Mouse (Mus musculus): Measurements from ENCODE around the gene Krtap4-2. TPM values are rescaled to one million over a fixed set of nuclear protein-coding genes. Genes with fewer than 3 reads are reported as not detected.
"Not testable (repeated sequence)": the region's sequence is repeated elsewhere in the genome, so short reads cannot be mapped to it uniquely, and the experiment has no call there.

Gene Krtap4-2
- not detected in 2 replicates for polyA plus RNA-seq (2012; rRNA removed)

DNA sequence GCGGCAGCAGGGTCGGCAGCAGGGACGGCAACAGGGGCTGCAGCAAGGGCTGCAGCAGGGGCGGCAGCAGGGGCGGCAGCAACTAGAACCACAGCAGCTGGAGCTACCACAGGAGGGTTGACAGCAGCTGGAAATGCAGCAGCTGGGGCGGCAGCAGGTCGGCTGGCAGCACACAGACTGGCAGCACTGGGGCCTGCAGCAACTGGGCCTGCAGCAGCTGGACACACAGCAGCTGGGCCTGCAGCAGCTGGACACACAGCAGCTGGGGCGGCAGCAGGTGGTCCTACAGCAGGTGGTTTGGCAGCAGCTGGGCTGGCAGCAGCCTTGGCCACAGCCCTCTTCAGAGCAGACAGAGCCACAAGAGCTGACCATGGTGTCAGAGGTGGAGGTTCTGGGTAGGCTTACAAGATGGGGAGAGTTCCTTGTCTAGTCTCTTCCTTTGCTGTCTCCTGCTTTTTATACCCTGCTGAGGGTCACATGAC is at the start of gene Krtap4-2:
Gene Krtap4-2, minus strand, starts transcription at position 432 of the 482 bp plus-strand sequence.
- TF ChIP-seq POLR2A (IDR thresholded peaks at IDR 0.05; ENCODE audit: borderline replicate concordance, extremely low read depth, insufficient read depth, insufficient read length, poor library complexity, severe bottlenecking): no peak
- TF ChIP-seq CTCF (IDR thresholded peaks at IDR 0.05; ENCODE audit: borderline replicate concordance, extremely low read depth, insufficient read depth, insufficient read length): no peak
- no peak for DNase-seq (ENCODE audit: low read depth)

DNA sequence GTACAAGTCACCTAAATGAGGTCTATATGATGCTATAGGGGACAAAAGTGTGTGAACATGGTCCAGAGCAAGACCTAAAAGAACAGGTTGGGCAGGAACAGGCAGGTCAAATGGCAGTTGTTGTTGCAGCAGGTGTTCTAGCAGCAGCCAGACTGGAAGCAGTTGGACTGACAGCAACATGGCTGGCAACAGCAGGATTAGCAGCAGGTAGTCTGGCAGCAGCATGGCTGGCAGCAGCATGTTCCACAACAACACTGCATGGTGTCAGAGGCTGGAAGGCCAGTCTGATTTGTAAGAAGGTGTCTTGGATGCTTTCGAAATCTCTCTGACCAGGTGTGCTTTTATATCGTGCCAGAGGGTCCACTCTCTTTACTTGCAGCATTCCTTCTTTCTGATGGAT is 48.6 kb upstream of the Krtap4-2 start:
- no peak for DNase-seq (ENCODE audit: low read depth)
- TF ChIP-seq CTCF (IDR thresholded peaks at IDR 0.05; ENCODE audit: borderline replicate concordance, extremely low read depth, insufficient read depth, insufficient read length) (no peak), POLR2A (IDR thresholded peaks at IDR 0.05; ENCODE audit: borderline replicate concordance, extremely low read depth, insufficient read depth, insufficient read length, poor library complexity, severe bottlenecking) (no peak)

DNA sequence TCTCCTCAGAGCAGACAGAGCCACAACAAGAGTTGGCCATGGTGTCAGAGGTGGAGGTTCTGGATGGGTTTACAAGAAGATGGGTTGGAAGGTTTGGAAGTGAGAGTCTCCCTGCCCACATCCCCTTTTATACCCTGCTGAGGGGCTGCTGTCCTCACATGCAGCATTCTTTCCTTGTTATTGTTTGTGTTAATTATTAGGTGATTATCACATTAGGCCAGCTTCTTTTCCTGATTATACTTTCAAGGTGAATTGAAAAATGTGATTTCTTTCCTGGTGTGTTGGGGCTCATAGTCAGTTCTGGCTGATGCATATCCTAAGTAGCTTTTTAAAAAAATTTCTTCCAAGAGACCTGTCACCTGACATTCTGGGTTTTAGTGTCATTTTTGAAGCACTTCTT is 31.0 kb upstream of the Krtap4-2 start, which contains the start of gene Krtap4-6:
Gene Krtap4-6, minus strand, starts transcription at position 101 of the 400 bp plus-strand sequence.
- DNase-seq (ENCODE audit: low read depth): no peak
- TF ChIP-seq POLR2A (IDR thresholded peaks at IDR 0.05; ENCODE audit: borderline replicate concordance, extremely low read depth, insufficient read depth, insufficient read length, poor library complexity, severe bottlenecking) (no peak), CTCF (IDR thresholded peaks at IDR 0.05; ENCODE audit: borderline replicate concordance, extremely low read depth, insufficient read depth, insufficient read length) (no peak)

DNA sequence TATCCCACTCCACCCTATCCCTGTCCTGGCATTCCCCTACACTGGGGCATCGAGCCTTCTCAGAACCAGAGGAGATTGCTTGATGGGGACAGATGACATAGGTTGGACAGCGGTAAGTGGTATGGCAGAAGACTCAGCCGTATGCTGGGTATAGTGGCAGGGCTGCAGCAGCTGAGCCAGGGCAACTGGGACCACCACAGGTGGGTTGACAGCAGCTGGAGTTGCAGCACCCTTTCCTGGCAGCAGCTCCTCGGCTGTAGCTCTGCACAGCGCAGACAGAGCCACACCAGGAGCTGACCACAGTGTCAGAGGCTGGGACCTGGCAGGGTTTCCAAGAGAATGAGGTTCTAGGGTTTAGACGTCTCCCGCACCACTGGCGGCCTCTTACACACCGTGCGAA is 27.9 kb upstream of the Krtap4-2 start:
- TF ChIP-seq CTCF (IDR thresholded peaks at IDR 0.05; ENCODE audit: borderline replicate concordance, extremely low read depth, insufficient read depth, insufficient read length) (no peak), POLR2A (IDR thresholded peaks at IDR 0.05; ENCODE audit: borderline replicate concordance, extremely low read depth, insufficient read depth, insufficient read length, poor library complexity, severe bottlenecking) (no peak)
- no peak for DNase-seq (ENCODE audit: low read depth)

DNA sequence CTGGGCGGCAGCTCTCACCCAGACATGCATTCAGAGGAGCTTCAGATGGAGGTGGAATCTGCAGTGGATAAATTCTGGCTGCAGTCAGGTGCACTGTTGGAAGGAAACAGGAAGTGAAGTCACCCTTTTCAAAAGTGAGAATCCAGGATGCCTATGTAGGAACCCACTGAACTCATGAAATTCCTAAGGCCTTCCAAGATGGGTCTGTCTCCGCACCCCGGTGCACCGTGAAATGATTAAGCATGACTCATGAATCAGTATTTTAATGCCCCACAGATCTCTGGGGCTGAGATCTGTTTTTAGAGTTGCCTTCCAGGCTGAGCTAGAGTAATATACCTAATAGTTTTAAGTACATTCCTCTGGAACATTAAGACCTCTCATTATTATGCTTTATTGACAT is 24.4 kb upstream of the Krtap4-2 start:
- no peak for DNase-seq (ENCODE audit: low read depth)
- TF ChIP-seq CTCF (IDR thresholded peaks at IDR 0.05; ENCODE audit: borderline replicate concordance, extremely low read depth, insufficient read depth, insufficient read length): no peak

DNA sequence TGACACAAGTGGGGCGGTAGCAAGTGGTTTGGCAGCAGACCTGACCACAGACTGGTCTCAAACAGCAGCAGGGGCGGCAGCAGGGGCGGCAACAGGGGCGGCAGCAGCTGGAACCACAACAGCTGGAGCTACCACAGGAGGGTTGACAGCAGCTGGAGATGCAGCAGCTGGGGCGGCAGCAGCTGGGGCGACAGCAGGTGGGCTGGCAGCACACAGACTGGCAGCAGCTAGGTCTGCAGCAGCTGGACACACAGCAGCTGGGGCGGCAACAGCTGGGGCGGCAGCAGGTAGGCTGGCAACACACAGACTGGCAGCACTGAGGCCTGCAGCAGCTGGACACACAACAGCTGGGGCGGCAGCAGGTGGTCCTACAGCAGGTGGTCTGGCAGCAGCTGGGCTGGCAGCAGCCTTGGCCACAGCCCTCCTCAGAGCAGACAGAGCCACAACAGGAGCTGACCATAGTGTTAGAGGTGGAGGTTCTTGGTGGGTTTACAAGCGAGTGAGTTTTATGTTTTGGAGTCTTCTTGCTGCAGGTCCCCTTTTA is 23.7 kb upstream of the Krtap4-2 start, which contains the start of gene Gm11563:
Gene Gm11563, minus strand, starts transcription at position 494 of the 544 bp plus-strand sequence.
- not testable (repeated sequence) for DNase-seq (ENCODE audit: low read depth)

GRCm38 (mm10) chr11:99657051-99657450 is 22.2 kb upstream of the Krtap4-2 start:
- TF ChIP-seq CTCF (IDR thresholded peaks at IDR 0.05; ENCODE audit: borderline replicate concordance, extremely low read depth, insufficient read depth, insufficient read length) (no peak), POLR2A (IDR thresholded peaks at IDR 0.05; ENCODE audit: borderline replicate concordance, extremely low read depth, insufficient read depth, insufficient read length, poor library complexity, severe bottlenecking) (no peak)
- no peak for DNase-seq (ENCODE audit: low read depth)

- DNase-seq (ENCODE audit: low read depth): no peak
- TF ChIP-seq POLR2A (IDR thresholded peaks at IDR 0.05; ENCODE audit: borderline replicate concordance, extremely low read depth, insufficient read depth, insufficient read length, poor library complexity, severe bottlenecking): no peak
These were observed 15.3 kb upstream of the Krtap4-2 start, which contains the start of gene Gm11555 for GRCm38 (mm10) chr11:99650136-99650535. Gene Gm11555, minus strand, starts transcription at chr11:99650236.

DNA sequence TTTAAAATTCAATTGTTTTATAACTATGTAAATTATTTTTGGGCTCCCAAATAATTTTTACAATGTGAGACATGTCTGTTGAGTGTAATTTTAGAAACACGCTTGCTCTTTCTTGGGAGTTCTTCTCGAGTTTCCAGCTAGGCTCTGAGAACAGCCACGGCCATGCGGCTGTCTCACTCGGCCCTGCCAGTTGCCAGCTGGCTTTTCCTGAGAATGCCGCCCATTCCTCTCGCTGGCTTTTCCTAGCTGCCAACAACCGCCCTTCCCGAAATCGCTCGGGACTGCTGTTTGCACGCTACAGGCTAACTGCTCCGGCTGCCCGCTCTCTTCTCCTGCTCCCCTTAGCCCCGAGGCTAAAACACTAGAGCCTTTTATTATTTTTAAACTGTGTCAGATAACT is 11.6 kb upstream of the Krtap4-2 start:
- no peak for DNase-seq (ENCODE audit: low read depth)
- TF ChIP-seq CTCF (IDR thresholded peaks at IDR 0.05; ENCODE audit: borderline replicate concordance, extremely low read depth, insufficient read depth, insufficient read length) (no peak), POLR2A (IDR thresholded peaks at IDR 0.05; ENCODE audit: borderline replicate concordance, extremely low read depth, insufficient read depth, insufficient read length, poor library complexity, severe bottlenecking) (no peak)

GRCm38 (mm10) chr11:99644351-99644750 is 9.5 kb upstream of the Krtap4-2 start:
- TF ChIP-seq POLR2A (IDR thresholded peaks at IDR 0.05; ENCODE audit: borderline replicate concordance, extremely low read depth, insufficient read depth, insufficient read length, poor library complexity, severe bottlenecking): no peak
- TF ChIP-seq CTCF (IDR thresholded peaks at IDR 0.05; ENCODE audit: borderline replicate concordance, extremely low read depth, insufficient read depth, insufficient read length): no peak
- DNase-seq (ENCODE audit: low read depth): peak; percentile 56

DNA sequence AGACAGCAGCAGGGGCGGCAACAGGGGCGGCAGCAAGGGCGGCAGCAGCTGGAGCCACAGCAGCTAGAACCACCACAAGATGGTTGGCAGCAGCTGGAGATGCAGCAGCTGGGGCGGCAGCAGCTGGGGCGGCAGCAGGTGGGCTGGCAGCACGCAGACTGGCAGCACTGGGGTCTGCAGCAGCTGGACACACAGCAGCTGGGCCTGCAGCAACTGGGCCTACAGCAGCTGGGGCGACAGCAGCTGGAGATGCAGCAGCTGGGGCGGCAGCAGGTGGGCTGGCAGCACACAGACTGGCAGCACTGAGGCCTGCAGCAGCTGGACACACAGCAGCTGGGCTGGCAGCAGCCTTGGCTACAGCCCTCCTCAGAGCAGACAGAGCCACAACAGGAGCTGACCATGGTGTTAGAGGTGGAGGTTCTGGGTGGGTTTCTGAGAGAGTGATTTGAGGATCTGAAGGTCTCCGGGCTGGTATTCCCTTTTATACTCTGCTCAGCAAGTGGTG is 8.8 kb upstream of the Krtap4-2 start, which contains the start of gene Krtap4-7:
Gene Krtap4-7, minus strand, starts transcription at position 455 of the 505 bp plus-strand sequence.
- not testable (repeated sequence) for DNase-seq (ENCODE audit: low read depth)

DNA sequence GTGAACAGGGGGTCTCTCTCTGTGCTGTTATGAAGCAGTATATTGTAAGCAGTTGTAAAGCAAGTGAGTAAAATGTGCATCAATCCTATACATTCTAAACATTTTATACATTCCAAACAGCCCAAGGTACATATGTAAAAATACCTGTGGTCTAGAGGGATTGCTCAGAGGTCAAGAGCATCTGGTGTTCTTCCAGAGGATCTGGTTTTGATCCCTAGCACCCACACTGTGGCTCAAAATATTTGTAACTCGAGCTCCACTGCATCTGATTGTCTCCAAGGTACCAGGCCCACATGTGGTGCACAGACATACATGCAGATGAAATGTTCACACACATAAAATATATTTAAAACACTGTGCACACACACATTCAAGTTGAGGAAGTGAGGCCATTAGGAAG is 6.0 kb upstream of the Krtap4-2 start:
- TF ChIP-seq CTCF (IDR thresholded peaks at IDR 0.05; ENCODE audit: borderline replicate concordance, extremely low read depth, insufficient read depth, insufficient read length) (no peak), POLR2A (IDR thresholded peaks at IDR 0.05; ENCODE audit: borderline replicate concordance, extremely low read depth, insufficient read depth, insufficient read length, poor library complexity, severe bottlenecking) (no peak)
- no peak for DNase-seq (ENCODE audit: low read depth)

GRCm38 (mm10) chr11:99637086-99637485 is 2.2 kb upstream of the Krtap4-2 start:
- DNase-seq (ENCODE audit: low read depth): peak; percentile 16

More at GRCm38 (mm10) chr11:99637086-99637485, 2.2 kb upstream of the Krtap4-2 start:
- no peak for TF ChIP-seq POLR2A (IDR thresholded peaks at IDR 0.05; ENCODE audit: borderline replicate concordance, extremely low read depth, insufficient read depth, insufficient read length, poor library complexity, severe bottlenecking)

Data from brain, embryonic 14.5 days (tissue).